Mouse (Mus musculus): ENCODE data around the gene Lta. TPM values are rescaled to one million over a fixed set of nuclear protein-coding genes. Genes with fewer than 3 reads are reported as not detected.
A peak's percentile ranks its signal among the peaks of the same experiment; 100 is the strongest.

The Lta gene
- polyA plus RNA-seq (2014; fragmentation: Nextera tagmentation; extraction: Ambion mirVana): 0.81 and 0.85 TPM in 2 replicates

GRCm38 (mm10) chr17:35204494-35205379 lies at the start of gene Lta:
Gene Lta, minus strand, starts transcription at chr17:35205351.
- Histone ChIP-seq H3K27ac (ENCODE audit: low read depth) (no peak within 1 kb of the TSS), H3K27me3 (replicated peaks; ENCODE audit: control insufficient read depth, insufficient read depth, low read length) (peaks cover 19% of the 10 kb centered on the region; the same call in 1 of the 2 replicates), H3K9ac (ENCODE audit: low read length) (no peak within 1 kb of the TSS), H3K36me3 (ENCODE audit: control insufficient read depth, insufficient read depth, low read length) (no peaks in the 10 kb centered on the region), H3K4me1 (replicated peaks; ENCODE audit: control insufficient read depth, insufficient read depth, low read length) (no peaks in the 10 kb centered on the region), H3K9me3 (ENCODE audit: control insufficient read depth, low read length) (no peaks in the 10 kb centered on the region), H3K4me2 (ENCODE audit: low read length) (no peak within 1 kb of the TSS), H3K4me3 (ENCODE audit: low read depth, low read length) (no peak within 1 kb of the TSS)
- ATAC-seq (replicated peaks; ENCODE audit: low FRiP score, low TSS enrichment, low read depth) (no peak), DNase-seq (ENCODE audit: low spot score) (no peak)
- 34% methylated on average over 20 of the region's 20 CpGs for WGBS

GRCm38 (mm10) chr17:35254241-35255098 lies 49.3 kb upstream of the Lta start:
- no peak overlapping the region for H3K27ac ChIP-seq (ENCODE audit: low read depth)
- H3K4me2 ChIP-seq (ENCODE audit: low read length): no peak overlapping the region
- ATAC-seq (replicated peaks; ENCODE audit: low FRiP score, low TSS enrichment, low read depth) (peak; percentile 34), DNase-seq (ENCODE audit: low spot score) (peak; percentile 79)
- no peak overlapping the region for H3K9ac ChIP-seq (ENCODE audit: low read length)
- H3K9me3 ChIP-seq (ENCODE audit: control insufficient read depth, low read length): no peaks in the 10 kb centered on the region
- 62% methylated on average over 11 of the region's 11 CpGs for WGBS
- H3K36me3 ChIP-seq (ENCODE audit: control insufficient read depth, insufficient read depth, low read length): peaks cover 47% of the 10 kb centered on the region
- H3K4me1 ChIP-seq (replicated peaks; ENCODE audit: control insufficient read depth, insufficient read depth, low read length): no peaks in the 10 kb centered on the region
- no peaks in the 10 kb centered on the region for H3K27me3 ChIP-seq (replicated peaks; ENCODE audit: control insufficient read depth, insufficient read depth, low read length)
- no peak overlapping the region for H3K4me3 ChIP-seq (ENCODE audit: low read depth, low read length)

GRCm38 (mm10) chr17:35253293-35254093 lies 48.3 kb upstream of the Lta start:
- Histone ChIP-seq H3K4me1 (replicated peaks; ENCODE audit: control insufficient read depth, insufficient read depth, low read length) (no peaks in the 10 kb centered on the region), H3K9ac (ENCODE audit: low read length) (no peak overlapping the region), H3K9me3 (ENCODE audit: control insufficient read depth, low read length) (no peaks in the 10 kb centered on the region), H3K4me2 (ENCODE audit: low read length) (no peak overlapping the region), H3K4me3 (ENCODE audit: low read depth, low read length) (no peak overlapping the region), H3K27ac (ENCODE audit: low read depth) (no peak overlapping the region), H3K36me3 (ENCODE audit: control insufficient read depth, insufficient read depth, low read length) (peaks cover 57% of the 10 kb centered on the region), H3K27me3 (replicated peaks; ENCODE audit: control insufficient read depth, insufficient read depth, low read length) (no peaks in the 10 kb centered on the region)
- WGBS: 85% methylated on average over 32 of the region's 32 CpGs
- ATAC-seq (replicated peaks; ENCODE audit: low FRiP score, low TSS enrichment, low read depth) (no peak), DNase-seq (ENCODE audit: low spot score) (peak; percentile 58)

- no peaks in the 10 kb centered on the region for H3K9me3 ChIP-seq (ENCODE audit: control insufficient read depth, low read length)
- H3K4me1 ChIP-seq (replicated peaks; ENCODE audit: control insufficient read depth, insufficient read depth, low read length): no peaks in the 10 kb centered on the region
- H3K4me2 ChIP-seq (ENCODE audit: low read length): no peak overlapping the region
- no peak for ATAC-seq (replicated peaks; ENCODE audit: low FRiP score, low TSS enrichment, low read depth)
- no peak overlapping the region for H3K4me3 ChIP-seq (ENCODE audit: low read depth, low read length)
- H3K27ac ChIP-seq (ENCODE audit: low read depth): no peak overlapping the region
- H3K27me3 ChIP-seq (replicated peaks; ENCODE audit: control insufficient read depth, insufficient read depth, low read length): no peaks in the 10 kb centered on the region
- 79% methylated on average over 18 of the region's 18 CpGs for WGBS
- peak; percentile 59 for DNase-seq (ENCODE audit: low spot score)
- H3K9ac ChIP-seq (ENCODE audit: low read length): no peak overlapping the region
- peaks cover 64% of the 10 kb centered on the region for H3K36me3 ChIP-seq (ENCODE audit: control insufficient read depth, insufficient read depth, low read length)
Measured at GRCm38 (mm10) chr17:35252619-35253292, 47.6 kb upstream of the Lta start.

GRCm38 (mm10) chr17:35251981-35252380 lies 46.8 kb upstream of the Lta start:
- DNase-seq (ENCODE audit: low spot score): no peak
- WGBS: 79% methylated on average over 5 of the region's 5 CpGs
- no peaks in the 10 kb centered on the region for H3K9me3 ChIP-seq (ENCODE audit: control insufficient read depth, low read length)
- no peaks in the 10 kb centered on the region for H3K4me1 ChIP-seq (replicated peaks; ENCODE audit: control insufficient read depth, insufficient read depth, low read length)
- no peak overlapping the region for H3K9ac ChIP-seq (ENCODE audit: low read length)
- no peak for ATAC-seq (replicated peaks; ENCODE audit: low FRiP score, low TSS enrichment, low read depth)
- H3K36me3 ChIP-seq (ENCODE audit: control insufficient read depth, insufficient read depth, low read length): peaks cover 72% of the 10 kb centered on the region
- no peaks in the 10 kb centered on the region for H3K27me3 ChIP-seq (replicated peaks; ENCODE audit: control insufficient read depth, insufficient read depth, low read length)
- H3K27ac ChIP-seq (ENCODE audit: low read depth): no peak overlapping the region
- no peak overlapping the region for H3K4me2 ChIP-seq (ENCODE audit: low read length)
- H3K4me3 ChIP-seq (ENCODE audit: low read depth, low read length): no peak overlapping the region

GRCm38 (mm10) chr17:35251162-35251719 lies 46.1 kb upstream of the Lta start:
- Histone ChIP-seq H3K27ac (ENCODE audit: low read depth) (no peak overlapping the region), H3K9ac (ENCODE audit: low read length) (no peak overlapping the region), H3K9me3 (ENCODE audit: control insufficient read depth, low read length) (no peaks in the 10 kb centered on the region), H3K27me3 (replicated peaks; ENCODE audit: control insufficient read depth, insufficient read depth, low read length) (no peaks in the 10 kb centered on the region), H3K4me3 (ENCODE audit: low read depth, low read length) (no peak overlapping the region), H3K4me2 (ENCODE audit: low read length) (no peak overlapping the region), H3K36me3 (ENCODE audit: control insufficient read depth, insufficient read depth, low read length) (peaks cover 79% of the 10 kb centered on the region), H3K4me1 (replicated peaks; ENCODE audit: control insufficient read depth, insufficient read depth, low read length) (peaks cover 3% of the 10 kb centered on the region; the same call in 1 of the 2 replicates)
- DNase-seq (ENCODE audit: low spot score): no peak
- no peak for ATAC-seq (replicated peaks; ENCODE audit: low FRiP score, low TSS enrichment, low read depth)
- 85% methylated on average over 15 of the region's 15 CpGs for WGBS

GRCm38 (mm10) chr17:35250348-35251120 lies 45.4 kb upstream of the Lta start:
- Histone ChIP-seq H3K36me3 (ENCODE audit: control insufficient read depth, insufficient read depth, low read length) (peaks cover 86% of the 10 kb centered on the region), H3K4me1 (replicated peaks; ENCODE audit: control insufficient read depth, insufficient read depth, low read length) (peaks cover 7% of the 10 kb centered on the region; the same call in 1 of the 2 replicates), H3K4me2 (ENCODE audit: low read length) (no peak overlapping the region), H3K9ac (ENCODE audit: low read length) (no peak overlapping the region), H3K4me3 (ENCODE audit: low read depth, low read length) (no peak overlapping the region), H3K27ac (ENCODE audit: low read depth) (no peak overlapping the region), H3K9me3 (ENCODE audit: control insufficient read depth, low read length) (no peaks in the 10 kb centered on the region), H3K27me3 (replicated peaks; ENCODE audit: control insufficient read depth, insufficient read depth, low read length) (no peaks in the 10 kb centered on the region)
- DNase-seq (ENCODE audit: low spot score) (no peak), ATAC-seq (replicated peaks; ENCODE audit: low FRiP score, low TSS enrichment, low read depth) (no peak)
- WGBS: 93% methylated on average over 3 of the region's 3 CpGs
